Mouse (Mus musculus): ENCODE results near the gene Hsp90b1. TPM values are rescaled to one million over a fixed set of nuclear protein-coding genes. Genes with fewer than 3 reads are reported as not detected.
"Not testable (repeated sequence)": the region's sequence is repeated elsewhere in the genome, so short reads cannot be mapped to it uniquely, and the experiment has no call there.

Hsp90b1 gene
- total RNA-seq, 2 experiments from 2014 or later = 99.0 to 101 TPM

- intact Hi-C loops (cut with DNase I) = loop anchor here (2.0 kb wide), 1 partner anchor 19 kb away; the partner anchor contains the start of genes Hsp90b1 and Ttc41
- DNase-seq = peak; percentile 63 to 79
Observed at GRCm38 (mm10) chr10:86685179-86686016, 19.9 kb downstream of the Hsp90b1 start.

- intact Hi-C loops (cut with DNase I) = loop anchor here (2.0 kb wide), 1 partner anchor 20 kb away; the partner anchor contains the start of genes Hsp90b1 and Ttc41
- DNase-seq = not testable (repeated sequence)
Observed at GRCm38 (mm10) chr10:86684797-86685178, 20.5 kb downstream of the Hsp90b1 start.

GRCm38 (mm10) chr10:86670550-86670949, 34.8 kb downstream of the Hsp90b1 start:
- intact Hi-C loops (cut with DNase I); DNase-seq: not testable (repeated sequence)

Small RNAs within 50 kb of the gene (microRNA-seq; reads per million reads assigned to microRNA genes)
- gene Gm25745 = 0.36 to 0.74 reads per million in 2 experiments

Other genes starting within 250 kb of the Hsp90b1 start
- gene Syn3, start 206.6 kb downstream of the Hsp90b1 start, total RNA-seq (2021) = under 1 TPM; 0.15 to 0.28 TPM
- 1 to 10 TPM; 1.9 to 2.1 TPM for gene Ttc41, start 302 bp upstream of the Hsp90b1 start, total RNA-seq (2021)
- gene Gm49358, start 58.5 kb upstream of the Hsp90b1 start, total RNA-seq (2021) = 10 to 100 TPM; 20.2 to 20.3 TPM
- 10 to 100 TPM; 44.4 to 53.9 TPM for gene Nt5dc3, start 73.5 kb upstream of the Hsp90b1 start, total RNA-seq (2021)